Mouse (Mus musculus): ENCODE results near the gene Olfr453.

Olfr453 gene
- long read RNA-seq, experiment 1 = 0 reads
- long read RNA-seq, experiment 2 = 0 reads

DNA sequence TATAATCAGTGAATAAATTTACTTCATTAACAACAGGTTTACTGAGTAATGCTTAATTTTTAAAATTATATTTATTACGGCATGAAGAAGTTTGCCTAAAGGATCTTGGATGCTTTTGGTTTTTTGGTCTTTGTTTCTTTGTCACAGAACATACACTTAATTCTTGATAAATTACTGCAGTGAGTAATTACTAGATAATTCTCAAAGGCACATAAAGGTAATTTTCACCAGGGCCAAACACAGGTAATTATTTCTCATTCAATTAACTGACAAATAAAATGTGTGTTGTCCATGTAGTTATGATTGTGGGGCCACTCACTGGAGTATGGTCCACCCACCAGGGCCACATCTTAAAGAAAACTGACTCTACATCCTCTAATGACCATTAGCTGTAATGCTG lies at the start of gene Olfr453:
TSS of gene Olfr453 (plus strand) at position 301 of the 400 bp plus-strand sequence.
- intact Hi-C loops (cut with DNase I) = no loop called here

DNA sequence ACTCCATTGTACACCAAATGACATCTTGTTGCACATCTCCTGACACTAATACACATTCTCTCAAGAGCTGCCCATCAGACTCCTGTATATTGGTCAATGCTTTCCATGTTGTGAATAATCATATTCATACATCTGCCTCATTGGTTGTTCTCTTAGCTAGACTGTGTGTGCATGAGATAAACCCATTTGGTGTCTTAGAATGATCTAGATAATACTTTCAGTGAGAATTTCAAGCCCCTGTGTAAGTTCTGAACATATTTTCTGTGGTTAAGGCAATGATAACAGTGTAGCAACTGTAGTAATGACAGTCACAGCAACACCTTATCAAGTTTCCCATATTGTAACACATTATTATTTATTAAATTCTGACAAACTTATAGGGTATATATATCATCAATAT lies 49.4 kb upstream of the Olfr453 start:
- intact Hi-C loops (cut with DNase I) = no loop called here

DNA sequence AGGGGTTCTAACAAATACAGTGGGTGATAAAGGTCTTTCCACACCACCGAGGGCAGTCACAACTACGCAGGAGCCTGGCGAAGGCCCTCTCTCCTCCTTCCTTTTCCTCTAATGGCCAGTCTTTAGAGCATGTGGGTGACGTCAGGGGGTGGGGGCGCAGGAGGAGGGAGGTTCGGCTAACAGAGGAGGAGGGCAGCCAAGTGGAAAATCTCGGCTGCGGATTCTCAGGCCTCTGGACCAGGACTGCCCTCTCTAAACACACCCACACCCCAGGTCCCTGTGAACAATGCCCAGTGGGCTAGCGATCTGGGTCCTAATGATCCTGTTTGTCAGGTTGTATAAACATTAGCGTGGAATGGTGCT lies 47.0 kb upstream of the Olfr453 start:
- intact Hi-C loops (cut with DNase I) = no loop called here

GRCm38 (mm10) chr6:42692517-42693190 lies 46.5 kb upstream of the Olfr453 start:
- intact Hi-C loops (cut with DNase I) = no loop called here

DNA sequence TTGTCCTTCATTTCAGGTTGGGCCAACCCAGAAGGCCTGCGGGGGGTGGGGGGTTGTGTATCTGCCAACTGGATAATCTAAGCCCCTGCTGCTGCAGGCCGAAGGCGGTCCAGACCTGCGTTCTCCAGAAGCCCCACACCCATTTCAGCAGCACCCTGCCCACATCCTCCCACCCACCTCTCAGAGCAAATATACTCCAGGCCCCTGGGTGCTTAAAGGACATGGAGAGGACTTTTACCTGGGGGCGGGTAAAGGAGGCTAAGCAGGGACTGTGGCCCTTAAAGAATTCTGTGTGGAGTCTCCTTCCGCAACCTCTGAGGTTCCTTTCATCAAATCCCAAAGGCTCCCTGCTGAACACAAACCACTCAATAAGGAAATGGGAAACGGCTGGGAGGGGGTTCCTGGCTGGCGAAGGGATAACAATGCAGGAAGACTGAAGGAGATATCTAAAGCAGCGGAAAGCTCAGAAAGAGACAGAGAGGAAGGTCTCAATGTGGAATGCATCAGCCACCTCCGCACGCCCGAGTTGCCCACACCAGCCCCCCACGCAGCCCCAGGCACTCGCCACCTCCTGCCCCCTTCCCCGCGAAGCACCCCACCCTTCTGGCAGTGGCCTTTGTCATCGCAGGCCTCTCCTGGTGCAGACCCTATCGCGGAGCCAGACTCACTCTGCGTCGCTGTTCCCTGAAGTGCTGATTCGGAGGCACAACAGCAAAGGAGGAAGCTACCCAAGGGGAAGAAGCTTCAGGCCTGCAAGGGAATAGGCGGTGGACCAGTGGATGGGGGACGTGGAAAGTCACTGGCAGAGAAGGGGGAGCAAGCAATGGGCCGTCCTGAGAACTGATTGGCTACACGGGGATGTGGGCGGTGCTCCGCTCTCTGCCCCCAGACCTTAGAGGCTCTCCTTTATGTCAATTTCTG lies 29.6 kb upstream of the Olfr453 start, which contains the start of gene Tcaf1:
TSS of gene Tcaf1 (minus strand) at position 798 of the 921 bp plus-strand sequence.
- intact Hi-C loops (cut with DNase I) = no loop called here

GRCm38 (mm10) chr6:42714668-42715067 lies 24.5 kb upstream of the Olfr453 start:
- intact Hi-C loops (cut with DNase I) = no loop called here

GRCm38 (mm10) chr6:42717973-42718372 lies 21.2 kb upstream of the Olfr453 start:
- intact Hi-C loops (cut with DNase I) = no loop called here

DNA sequence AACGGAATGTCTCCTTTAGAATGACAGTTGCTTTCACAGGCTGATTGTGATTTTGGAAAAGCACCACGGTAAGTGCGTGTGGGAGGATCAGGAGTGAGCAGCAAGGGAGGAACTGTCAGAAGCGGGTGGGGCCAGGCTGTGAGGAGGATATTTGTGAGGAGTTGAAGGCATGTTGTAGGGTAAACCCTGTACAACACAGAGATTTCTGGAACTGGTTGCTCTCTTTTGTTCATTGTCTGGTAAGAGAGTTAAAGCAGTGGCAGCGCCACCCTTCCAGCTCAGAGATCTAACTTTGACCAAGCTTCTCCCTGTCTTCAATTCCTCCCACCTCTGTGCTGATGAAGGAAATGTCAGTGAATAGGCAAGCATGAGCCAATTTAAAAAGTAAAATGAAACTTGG lies 3.1 kb downstream of the Olfr453 start:
- intact Hi-C loops (cut with DNase I) = no loop called here

DNA sequence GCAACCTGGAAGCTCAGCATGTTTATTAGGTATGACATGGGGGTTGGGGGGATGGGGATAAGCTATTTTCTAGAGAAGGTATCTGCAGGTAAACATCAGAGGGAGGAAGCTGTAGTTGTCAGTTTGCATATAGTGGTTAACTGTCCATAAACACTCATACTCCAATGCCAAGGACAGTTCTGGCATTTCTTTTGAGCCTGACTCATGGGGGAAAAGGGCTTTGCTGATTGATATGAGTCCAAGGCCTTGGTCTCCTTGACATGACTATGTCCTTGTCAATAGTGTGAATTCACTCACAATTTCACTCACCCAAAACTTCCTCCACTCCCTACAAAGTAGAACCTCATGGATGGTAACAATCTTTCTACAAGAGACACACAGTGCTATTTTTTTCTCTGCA lies 8.7 kb downstream of the Olfr453 start:
- intact Hi-C loops (cut with DNase I) = no loop called here

DNA sequence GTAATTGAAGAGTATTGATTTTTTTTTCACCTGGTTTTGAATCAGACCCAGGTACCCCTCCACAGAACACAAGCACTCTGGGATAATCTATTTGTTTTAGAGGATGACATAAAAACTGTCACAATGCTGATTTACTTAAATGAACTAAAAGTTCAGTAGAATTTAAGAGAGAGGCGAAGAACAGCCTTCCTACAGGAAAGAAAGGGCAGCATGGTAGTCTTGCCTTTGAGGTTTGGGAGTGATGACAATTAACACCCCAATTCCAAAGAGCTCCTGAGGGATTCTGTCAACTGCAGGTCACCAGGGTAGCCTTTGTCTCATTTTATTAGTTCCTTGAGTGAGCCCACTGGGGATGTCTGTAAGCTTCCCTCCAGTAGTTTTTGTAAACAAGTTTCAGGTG lies 16.9 kb downstream of the Olfr453 start, which contains the start of gene Olfr38:
TSS of gene Olfr38 (plus strand) at position 301 of the 400 bp plus-strand sequence.
- intact Hi-C loops (cut with DNase I) = no loop called here

- intact Hi-C loops (cut with DNase I) = no loop called here
Observed at GRCm38 (mm10) chr6:42777066-42777465, 37.9 kb downstream of the Olfr453 start.

DNA sequence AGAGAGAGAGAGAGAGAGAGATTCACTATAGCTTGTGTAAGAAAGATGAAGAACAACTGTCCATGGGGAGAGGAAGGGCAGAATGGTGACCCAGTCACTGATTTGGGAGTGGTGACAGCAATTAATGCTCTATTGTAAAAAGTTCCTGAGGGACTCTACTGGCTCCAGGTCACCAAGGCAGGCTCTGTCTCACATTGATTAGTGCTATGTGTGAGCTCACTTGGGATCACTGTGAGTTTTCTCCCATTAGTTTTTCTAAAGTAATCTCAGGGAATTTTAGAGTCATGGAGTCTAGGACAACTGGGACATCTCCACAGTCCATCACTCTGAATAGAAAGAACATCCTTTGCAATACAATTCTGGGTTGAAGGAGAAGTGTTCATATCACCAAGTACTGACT lies 45.6 kb downstream of the Olfr453 start, which contains the start of gene Olfr452:
TSS of gene Olfr452 (plus strand) at position 301 of the 400 bp plus-strand sequence.
- intact Hi-C loops (cut with DNase I) = no loop called here

- intact Hi-C loops (cut with DNase I) = no loop called here
Observed at GRCm38 (mm10) chr6:42790247-42790948, 51.2 kb downstream of the Olfr453 start.

GRCm38 (mm10) chr6:42790949-42791556 lies 51.9 kb downstream of the Olfr453 start:
- intact Hi-C loops (cut with DNase I) = no loop called here

DNA sequence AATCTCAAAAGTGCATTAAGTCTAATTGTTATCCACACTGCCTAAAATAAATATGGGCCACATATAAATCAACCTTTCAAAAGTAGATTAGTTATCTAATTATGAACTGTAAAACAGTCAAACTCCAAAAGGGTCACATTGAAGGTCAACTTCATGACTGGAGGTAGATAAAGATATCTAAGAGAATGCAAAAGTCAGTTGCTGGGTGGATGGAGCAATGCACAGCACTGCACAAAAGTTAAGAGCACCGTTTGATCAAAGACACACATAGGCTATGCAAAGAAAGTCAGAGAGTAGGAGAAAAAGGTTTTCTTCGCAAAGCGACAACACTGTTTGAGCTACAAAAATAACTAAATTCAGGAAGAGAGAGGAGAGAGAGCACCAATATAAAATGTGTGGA lies 55.8 kb downstream of the Olfr453 start:
- intact Hi-C loops (cut with DNase I) = no loop called here
